Mouse (Mus musculus) liver, adult 2 months (tissue): ENCODE results near the gene Rara.

Source experiments
- CTCF ChIP-seq: fragments of 200-500 bp; IDR thresholded peaks from 2 replicates; pipeline ENCODE4 v1.5.1; 2011; ENCODE audit warnings: low read depth, low read length, control low read depth
- POLR2A ChIP-seq: fragments of 200-500 bp; IDR thresholded peaks from 2 replicates; pipeline ENCODE4 v1.6.1; 2011; ENCODE audit warnings: low read length, control low read depth; ENCODE audit not compliant: insufficient read depth; ENCODE audit errors: extremely low read depth

DNA sequence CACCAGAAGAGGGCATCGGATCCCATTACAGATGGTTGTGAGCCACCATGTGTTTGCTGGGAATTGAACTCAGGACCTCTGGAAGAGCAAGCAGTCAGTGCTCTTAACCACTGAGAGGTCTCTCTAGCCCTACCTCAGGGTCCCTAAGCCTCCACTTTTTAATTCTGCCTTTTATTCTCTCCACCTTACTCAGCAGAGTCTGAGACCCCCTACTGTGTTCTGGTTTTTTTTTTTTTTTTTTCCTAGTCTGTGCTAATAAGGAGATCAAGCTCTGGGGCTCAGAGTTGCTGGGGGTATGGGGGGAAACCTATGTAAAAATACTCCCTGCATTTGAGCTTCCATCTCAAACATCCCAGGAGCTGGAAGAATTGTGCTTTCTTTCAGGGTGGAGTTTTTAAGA lies 24.5 kb downstream of the Rara start:
- TF ChIP-seq CTCF, result no peak
- no peak for TF ChIP-seq POLR2A
